Mouse (Mus musculus): Measurements from ENCODE around the gene Slc39a2.
"Not testable (repeated sequence)": the region's sequence is repeated elsewhere in the genome, so short reads cannot be mapped to it uniquely, and the experiment has no call there.

The Slc39a2 gene

DNA sequence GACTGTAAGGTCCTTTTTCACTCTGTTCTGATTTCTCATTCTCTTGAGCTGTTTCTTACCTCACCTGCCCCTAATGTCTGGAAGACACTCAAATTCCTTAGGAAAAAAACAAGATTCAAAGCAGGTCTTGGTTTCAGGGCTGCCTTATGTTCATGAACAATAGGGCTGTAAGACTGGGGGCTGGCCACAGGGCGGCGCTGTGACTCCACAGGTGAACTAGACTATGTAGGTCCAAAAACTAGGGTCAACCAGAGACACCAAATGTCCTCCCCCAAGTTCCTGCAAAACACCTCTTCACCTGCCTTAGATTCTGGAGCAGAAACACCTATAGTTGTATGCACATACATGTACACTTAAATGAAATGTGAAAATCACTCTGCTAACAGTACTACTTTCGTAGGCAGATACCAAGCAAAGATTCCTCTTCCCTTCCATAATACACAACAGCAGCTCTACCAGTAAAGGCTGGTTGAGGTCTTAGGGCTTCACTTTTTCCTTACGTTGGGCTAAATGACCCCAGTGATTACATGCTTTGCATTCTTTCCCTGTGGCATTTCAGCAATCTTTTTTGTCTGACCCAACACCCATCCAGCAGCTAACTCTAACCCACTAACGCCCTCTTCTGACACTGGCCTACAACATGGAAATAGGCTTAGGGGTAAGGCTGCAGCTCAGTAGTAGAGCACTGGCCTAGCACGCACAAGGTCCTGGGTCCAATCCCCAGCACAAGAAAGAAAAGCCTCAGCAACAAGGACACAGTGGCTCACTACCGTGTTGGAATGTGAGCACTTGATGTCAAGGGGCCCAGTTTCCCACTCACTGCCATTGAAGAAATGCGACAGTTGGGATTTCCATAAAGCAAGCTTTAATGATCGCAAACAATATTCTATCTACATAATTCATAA is 10.4 kb downstream of the Slc39a2 start:
- in situ Hi-C loops (cut with MboI, MseI), result no loop called here

DNA sequence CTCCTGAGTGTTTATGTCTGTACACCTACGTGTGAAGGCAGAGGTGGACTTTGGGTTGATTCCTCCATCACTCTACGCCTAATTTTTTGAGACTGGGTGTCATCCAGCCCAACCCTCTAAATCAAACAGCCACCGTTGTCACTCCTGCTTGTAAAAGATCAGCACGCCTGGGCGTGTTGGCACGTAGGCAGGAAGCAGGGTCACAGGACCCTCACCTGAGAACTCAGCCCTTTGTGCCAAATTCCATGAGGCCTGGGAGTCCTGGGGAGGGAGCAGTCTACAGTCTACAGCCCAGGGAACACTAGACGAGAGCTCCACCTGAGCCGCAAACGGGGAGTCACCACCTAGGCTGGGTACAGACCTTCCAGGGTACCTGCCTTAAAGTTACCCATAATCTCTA is 11.1 kb downstream of the Slc39a2 start:
- in situ Hi-C loops (cut with MboI, MseI), result no loop called here

GRCm38 (mm10) chr14:51904706-51905105 is 12.0 kb downstream of the Slc39a2 start:
- in situ Hi-C loops (cut with MboI, MseI), result loop anchor here (5.0 kb wide), 1 partner anchor 103 kb away; no protein-coding TSS in a partner anchor

GRCm38 (mm10) chr14:51906102-51906501 is 13.4 kb downstream of the Slc39a2 start:
- in situ Hi-C loops (cut with MboI, MseI), result loop anchor here (5.0 kb wide), 1 partner anchor 101 kb away; no protein-coding TSS in a partner anchor

DNA sequence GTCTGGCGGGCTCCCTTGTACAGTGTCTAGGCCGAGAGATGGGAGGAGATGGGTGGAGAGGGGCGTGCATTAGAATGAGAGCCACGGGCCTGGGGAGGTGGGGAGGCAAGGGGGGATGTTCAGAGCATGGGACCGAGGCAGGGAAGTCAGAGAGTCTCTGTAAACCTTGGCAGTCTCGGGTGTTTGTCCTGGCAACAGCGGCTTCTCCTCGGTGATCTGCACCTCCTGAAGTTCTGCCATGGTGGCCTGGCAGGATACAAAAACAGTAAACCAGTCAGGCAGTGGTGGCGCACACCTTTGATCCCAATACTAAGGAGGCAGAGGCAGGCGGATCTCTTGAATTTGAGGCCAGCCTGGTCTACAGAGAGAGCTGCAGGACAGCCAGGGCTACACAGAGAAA is 18.6 kb downstream of the Slc39a2 start:
- in situ Hi-C loops (cut with MboI, MseI), result no loop called here

DNA sequence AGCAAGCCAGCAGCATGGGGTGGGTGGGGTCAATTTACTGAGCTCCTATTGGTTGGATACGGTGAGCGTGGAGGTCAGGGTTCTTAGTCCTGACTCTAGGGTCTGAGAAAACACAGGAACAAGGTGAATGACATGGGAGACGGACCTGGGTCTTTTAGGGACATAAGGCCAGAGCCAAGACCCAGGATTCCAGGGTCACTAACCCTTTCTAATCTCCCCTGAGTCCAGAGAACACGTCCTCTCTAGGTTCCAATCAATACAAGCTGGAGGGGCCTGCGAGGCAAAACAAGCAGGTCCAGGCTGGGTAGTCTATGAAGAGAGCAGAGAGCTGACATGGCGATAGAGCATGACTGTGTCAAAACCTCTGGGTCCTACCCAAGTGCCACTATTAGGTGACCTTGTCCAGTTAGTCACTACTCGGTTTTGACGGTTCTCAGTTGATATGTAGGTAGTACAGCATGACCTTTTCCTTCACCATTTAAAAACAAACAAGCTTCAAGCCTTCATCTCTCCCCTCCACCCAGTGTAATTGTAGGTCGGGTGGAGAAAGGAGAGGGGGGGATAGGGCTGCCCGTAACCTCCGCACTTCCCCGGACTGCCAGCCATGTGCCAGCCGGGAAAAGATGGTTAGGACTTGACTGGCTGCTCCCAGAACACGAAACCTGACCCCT is 19.8 kb downstream of the Slc39a2 start:
- in situ Hi-C loops (cut with MboI, MseI), result no loop called here

DNA sequence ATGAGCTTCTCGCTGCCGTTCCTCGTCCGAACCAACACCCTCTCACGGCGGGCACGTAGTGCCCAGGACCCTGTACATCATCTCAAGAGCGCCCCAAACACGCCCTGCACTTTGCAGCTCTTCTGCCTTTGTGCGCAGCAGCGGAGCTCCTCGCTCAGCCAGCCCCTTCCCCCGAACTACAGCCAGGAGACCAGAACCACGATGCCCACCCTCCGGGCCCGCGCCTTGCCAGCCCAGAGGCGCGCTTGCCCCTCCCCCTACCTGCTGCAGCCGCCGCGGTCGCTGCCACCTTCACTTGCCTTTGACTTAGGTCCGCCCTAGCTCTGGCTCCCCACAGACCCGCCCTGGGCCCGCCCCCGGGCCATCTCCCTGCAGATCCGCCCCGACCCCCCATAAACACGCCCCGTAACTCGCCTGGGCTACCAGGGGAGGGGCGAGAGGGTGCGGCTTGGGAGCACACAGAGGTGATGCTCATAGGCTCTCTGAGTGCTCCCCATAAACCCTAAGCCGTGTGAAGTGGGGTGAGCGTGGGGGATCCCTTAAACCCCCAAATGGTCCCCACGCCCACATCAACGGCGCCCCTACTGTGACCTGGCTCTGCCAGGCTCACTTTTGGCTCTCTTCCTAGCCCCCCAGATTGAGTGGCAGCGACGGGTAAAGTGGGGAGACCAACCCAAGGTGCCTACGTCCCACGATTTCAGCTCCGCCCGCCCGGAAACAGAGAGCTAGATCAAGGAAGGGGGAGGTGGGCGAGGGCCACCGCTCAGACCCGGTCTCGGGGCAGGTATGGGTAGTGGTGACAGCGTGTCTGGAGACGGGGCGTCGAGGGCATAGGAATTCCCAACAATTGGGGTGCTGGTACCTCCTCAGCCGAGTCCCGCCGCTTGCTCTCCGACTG is 20.6 kb downstream of the Slc39a2 start:
- in situ Hi-C loops (cut with MboI, MseI), result no loop called here

DNA sequence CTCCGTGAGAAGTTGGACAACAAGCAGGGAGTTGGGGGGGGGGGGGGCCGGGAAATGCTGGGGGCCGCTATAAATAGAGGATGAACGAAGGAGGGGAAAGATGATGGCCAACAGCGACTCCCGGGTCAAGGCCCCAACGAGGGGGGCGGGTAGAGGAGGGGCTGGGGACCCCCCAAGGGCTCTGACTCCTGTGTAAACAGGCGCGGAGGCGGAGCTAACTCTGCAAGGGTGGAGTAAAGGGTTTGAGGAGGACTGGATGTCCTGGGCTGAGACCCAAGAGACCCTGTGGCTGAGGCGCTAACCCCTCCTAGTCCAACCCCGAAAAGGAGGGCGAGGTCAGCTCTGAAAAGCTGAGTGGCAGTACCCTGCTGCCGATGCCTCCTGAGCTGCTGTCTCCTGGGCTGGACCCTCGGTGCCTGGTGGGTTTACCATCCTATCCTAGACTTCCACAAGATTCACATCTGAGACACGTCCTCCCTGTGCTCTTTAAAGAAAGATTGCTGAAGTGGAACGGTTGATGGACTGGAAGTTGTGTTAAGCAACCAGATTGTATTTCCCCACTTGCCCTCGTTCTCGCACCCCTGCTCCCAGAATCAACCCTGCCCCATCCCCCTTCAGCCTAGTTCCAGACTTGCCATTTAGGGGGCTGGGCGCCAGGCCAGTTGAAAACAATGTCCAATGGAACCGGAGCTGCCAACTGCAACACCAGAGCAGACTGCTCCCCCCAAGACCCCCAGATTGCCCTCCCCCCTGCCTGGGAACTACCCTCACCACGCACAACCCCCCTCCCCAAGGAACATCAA is 21.5 kb downstream of the Slc39a2 start, which contains the start of gene Ndrg2:
Ndrg2 (minus strand) TSS at position 199 of the 803 bp plus-strand sequence.
- in situ Hi-C loops (cut with MboI, MseI), result no loop called here

- in situ Hi-C loops (cut with MboI, MseI), result no loop called here
Observed at GRCm38 (mm10) chr14:51915030-51915429, 22.3 kb downstream of the Slc39a2 start.

DNA sequence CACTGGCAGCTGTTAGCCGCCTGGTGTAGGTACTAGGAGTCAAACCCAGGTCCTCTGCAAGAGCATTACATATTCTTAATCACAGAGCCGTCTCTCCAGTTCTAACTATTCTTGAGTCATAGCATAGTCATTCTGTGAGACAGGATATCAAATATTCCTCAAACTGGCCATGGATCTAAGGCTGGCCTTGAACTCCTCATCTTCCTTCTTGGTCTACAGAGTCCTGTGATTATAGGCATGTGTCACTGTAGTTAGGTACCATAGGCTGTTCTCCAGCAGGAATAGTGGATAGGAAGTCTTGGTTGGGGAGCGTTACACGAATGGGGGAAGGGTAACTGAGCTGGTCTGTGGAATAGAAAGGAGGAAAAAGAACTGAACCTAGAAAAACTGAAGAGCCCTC is 23.9 kb downstream of the Slc39a2 start:
- in situ Hi-C loops (cut with MboI, MseI), result no loop called here

DNA sequence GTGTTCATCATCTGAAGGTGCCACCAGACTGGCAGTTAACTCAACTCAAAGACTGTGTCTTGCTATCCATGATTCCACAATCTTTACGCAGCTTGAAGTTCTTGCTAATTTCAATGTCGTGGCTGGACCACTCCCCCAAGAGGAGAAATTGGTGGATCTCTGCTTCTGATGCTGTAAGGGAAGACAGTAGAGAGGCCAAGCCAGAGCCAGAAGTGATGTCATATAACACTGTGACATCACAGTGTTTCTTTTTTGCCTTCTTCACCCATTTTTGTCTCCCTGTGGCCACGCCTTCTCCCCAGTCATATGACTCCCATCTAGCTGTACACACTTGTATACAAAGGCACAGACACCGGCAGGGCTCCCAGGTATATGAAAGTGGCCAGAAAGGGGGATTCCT is 25.4 kb downstream of the Slc39a2 start, which contains the start of gene Tppp2:
Tppp2 (plus strand) TSS at position 301 of the 400 bp plus-strand sequence.
- in situ Hi-C loops (cut with MboI, MseI), result no loop called here

DNA sequence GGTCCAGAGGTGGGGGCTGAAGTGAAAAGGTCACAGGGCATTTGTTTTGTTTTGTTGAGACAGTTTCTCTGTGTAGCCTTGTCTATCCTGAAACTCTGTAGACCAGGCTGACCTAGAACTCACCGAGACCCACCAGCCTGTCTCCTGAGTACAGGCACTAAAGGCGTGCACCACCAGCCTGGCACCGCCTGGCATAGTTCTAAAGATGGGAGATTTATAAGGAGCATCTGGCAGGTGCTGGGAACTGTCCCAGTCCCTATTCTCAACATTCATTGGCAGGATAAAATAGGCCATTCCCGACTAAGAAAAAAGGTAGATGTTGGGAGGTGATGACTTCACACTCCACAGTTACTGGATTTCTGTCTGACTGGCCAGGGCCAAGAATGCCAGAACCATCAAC is 26.3 kb downstream of the Slc39a2 start:
- in situ Hi-C loops (cut with MboI, MseI), result no loop called here

- in situ Hi-C loops (cut with MboI, MseI), result no loop called here
Observed at GRCm38 (mm10) chr14:51921759-51922570, 29.3 kb downstream of the Slc39a2 start.

- in situ Hi-C loops (cut with MboI, MseI), result no loop called here
Observed at GRCm38 (mm10) chr14:51922571-51922865, 29.8 kb downstream of the Slc39a2 start, which contains the start of gene Rnase13. Gene Rnase13 (minus strand): TSS chr14:51922773.

DNA sequence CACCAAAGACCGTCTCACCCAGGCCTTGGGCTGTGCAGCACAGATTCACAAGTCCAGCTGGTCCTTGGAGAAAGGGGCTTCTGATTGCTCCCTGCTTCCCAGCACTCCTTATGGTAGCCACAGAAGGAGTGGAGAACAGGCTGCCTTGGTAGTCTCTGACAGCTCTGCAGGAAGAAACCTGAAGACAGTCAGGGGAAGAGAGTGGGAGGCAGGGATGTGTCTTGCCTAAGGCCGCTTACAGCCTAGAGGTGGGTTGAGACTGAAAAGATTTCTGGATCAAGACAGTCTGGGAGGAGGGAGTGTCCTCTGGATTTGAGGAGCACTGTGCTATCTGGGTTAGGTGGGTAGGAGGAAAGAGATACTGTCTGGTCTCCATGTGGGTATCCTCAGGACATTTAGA is 30.2 kb downstream of the Slc39a2 start:
- in situ Hi-C loops (cut with MboI, MseI), result no loop called here

GRCm38 (mm10) chr14:51923492-51923891 is 30.8 kb downstream of the Slc39a2 start:
- in situ Hi-C loops (cut with MboI, MseI), result no loop called here

GRCm38 (mm10) chr14:51926930-51927329 is 34.2 kb downstream of the Slc39a2 start:
- in situ Hi-C loops (cut with MboI, MseI), result not testable (repeated sequence)

- in situ Hi-C loops (cut with MboI, MseI), result no loop called here
Observed at GRCm38 (mm10) chr14:51929309-51929943, 36.7 kb downstream of the Slc39a2 start.

DNA sequence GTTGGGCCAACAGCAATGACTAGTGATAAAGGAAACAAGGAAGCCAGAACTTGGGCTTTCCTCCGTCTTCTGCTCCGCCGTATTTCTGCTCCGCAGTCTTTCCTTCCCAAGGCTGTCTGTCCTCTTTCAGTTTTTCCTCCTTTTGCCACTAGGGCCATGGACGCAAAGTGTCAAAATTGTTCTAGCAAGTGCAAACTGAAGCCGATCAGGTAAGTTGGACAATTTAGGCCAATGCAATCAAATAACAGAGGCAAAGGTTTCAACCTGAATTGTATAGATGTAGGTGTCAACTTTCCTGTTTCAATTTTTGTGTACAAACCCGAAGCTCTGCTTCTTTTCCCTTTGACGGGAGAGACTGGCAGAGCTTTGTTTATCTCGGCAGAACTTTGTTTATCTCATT is 37.3 kb downstream of the Slc39a2 start:
- in situ Hi-C loops (cut with MboI, MseI), result no loop called here

GRCm38 (mm10) chr14:51930824-51931223 is 38.1 kb downstream of the Slc39a2 start:
- in situ Hi-C loops (cut with MboI, MseI), result no loop called here

Data from T-helper 1 cell (primary cell).